Mouse (Mus musculus): ENCODE measurements at regions not wholly inside any gene's neighbourhood (a gene's known extent, or its start where the extent isn't known, plus 50 kb on each side); places are given as distances from the start of the nearest gene placed in this dataset.

GRCm38 (mm10) chr11:52558782-52559181, 162.6 kb downstream of the 9530068E07Rik start:
- no peaks in the 10 kb centered on the region for H3K27me3 ChIP-seq (ENCODE audit: control insufficient read depth, insufficient read depth, low read length)
- no peak for DNase-seq (ENCODE audit: low spot score)
- no peak overlapping the region for H3K4me2 ChIP-seq (ENCODE audit: low read depth)
- H3K4me1 ChIP-seq (ENCODE audit: control insufficient read depth, insufficient read depth, low read length): no peaks in the 10 kb centered on the region
- H3K36me3 ChIP-seq (ENCODE audit: control insufficient read depth, insufficient read depth, low read length): no peaks in the 10 kb centered on the region
- H3K9ac ChIP-seq (ENCODE audit: low read length): no peak overlapping the region
- 52% methylated on average over 5 of the region's 5 CpGs for WGBS
- no peak for ATAC-seq (ENCODE audit: insufficient read depth, low FRiP score, low TSS enrichment)
- no peak overlapping the region for H3K27ac ChIP-seq (ENCODE audit: low read depth, low read length)
- H3K4me3 ChIP-seq (ENCODE audit: low read depth, low read length): no peak overlapping the region
- no peaks in the 10 kb centered on the region for H3K9me3 ChIP-seq (ENCODE audit: control insufficient read depth, low read length)

- H3K27me3 ChIP-seq (ENCODE audit: control insufficient read depth, insufficient read depth, low read length): no peaks in the 10 kb centered on the region
- H3K4me1 ChIP-seq (ENCODE audit: control insufficient read depth, insufficient read depth, low read length): peaks cover 6% of the 10 kb centered on the region
- DNase-seq (ENCODE audit: low spot score) (no peak), ATAC-seq (ENCODE audit: insufficient read depth, low FRiP score, low TSS enrichment) (no peak)
- H3K4me3 ChIP-seq (ENCODE audit: low read depth, low read length): no peak overlapping the region
- H3K27ac ChIP-seq (ENCODE audit: low read depth, low read length): no peak overlapping the region
- no peak overlapping the region for H3K4me2 ChIP-seq (ENCODE audit: low read depth)
- WGBS: 55% methylated on average over 7 of the region's 7 CpGs
- no peaks in the 10 kb centered on the region for H3K9me3 ChIP-seq (ENCODE audit: control insufficient read depth, low read length)
- no peaks in the 10 kb centered on the region for H3K36me3 ChIP-seq (ENCODE audit: control insufficient read depth, insufficient read depth, low read length)
- no peak overlapping the region for H3K9ac ChIP-seq (ENCODE audit: low read length)
These were observed 165.1 kb downstream of the 9530068E07Rik start for GRCm38 (mm10) chr11:52561281-52561680.

GRCm38 (mm10) chr11:52565457-52565856, 169.2 kb downstream of the 9530068E07Rik start:
- 14% methylated on average over 1 of the region's 1 CpGs for WGBS
- Histone ChIP-seq H3K4me2 (ENCODE audit: low read depth) (no peak overlapping the region), H3K27ac (ENCODE audit: low read depth, low read length) (no peak overlapping the region)

GRCm38 (mm10) chr11:52566026-52566425, 169.8 kb downstream of the 9530068E07Rik start:
- DNase-seq (ENCODE audit: low spot score): no peak
- H3K9me3 ChIP-seq (ENCODE audit: control insufficient read depth, low read length): no peaks in the 10 kb centered on the region
- H3K36me3 ChIP-seq (ENCODE audit: control insufficient read depth, insufficient read depth, low read length): no peaks in the 10 kb centered on the region
- WGBS: 65% methylated on average over 9 of the region's 9 CpGs
- H3K4me1 ChIP-seq (ENCODE audit: control insufficient read depth, insufficient read depth, low read length): peaks cover 6% of the 10 kb centered on the region
- no peak overlapping the region for H3K4me2 ChIP-seq (ENCODE audit: low read depth)
- ATAC-seq (ENCODE audit: insufficient read depth, low FRiP score, low TSS enrichment): no peak
- no peak overlapping the region for H3K9ac ChIP-seq (ENCODE audit: low read length)
- H3K27me3 ChIP-seq (ENCODE audit: control insufficient read depth, insufficient read depth, low read length): no peaks in the 10 kb centered on the region
- H3K4me3 ChIP-seq (ENCODE audit: low read depth, low read length): no peak overlapping the region
- no peak overlapping the region for H3K27ac ChIP-seq (ENCODE audit: low read depth, low read length)

More at GRCm38 (mm10) chr11:52565457-52565856, 169.2 kb downstream of the 9530068E07Rik start:
- Histone ChIP-seq H3K9ac (ENCODE audit: low read length) (no peak overlapping the region), H3K36me3 (ENCODE audit: control insufficient read depth, insufficient read depth, low read length) (no peaks in the 10 kb centered on the region), H3K9me3 (ENCODE audit: control insufficient read depth, low read length) (no peaks in the 10 kb centered on the region), H3K4me1 (ENCODE audit: control insufficient read depth, insufficient read depth, low read length) (peaks cover 6% of the 10 kb centered on the region), H3K27me3 (ENCODE audit: control insufficient read depth, insufficient read depth, low read length) (no peaks in the 10 kb centered on the region), H3K4me3 (ENCODE audit: low read depth, low read length) (no peak overlapping the region)
- ATAC-seq (ENCODE audit: insufficient read depth, low FRiP score, low TSS enrichment): no peak
- no peak for DNase-seq (ENCODE audit: low spot score)

GRCm38 (mm10) chr11:52567945-52568687, 171.9 kb downstream of the 9530068E07Rik start:
- Histone ChIP-seq H3K27ac (ENCODE audit: low read depth, low read length) (no peak overlapping the region), H3K4me1 (ENCODE audit: control insufficient read depth, insufficient read depth, low read length) (peaks cover 6% of the 10 kb centered on the region), H3K4me2 (ENCODE audit: low read depth) (no peak overlapping the region), H3K9me3 (ENCODE audit: control insufficient read depth, low read length) (no peaks in the 10 kb centered on the region), H3K9ac (ENCODE audit: low read length) (no peak overlapping the region), H3K4me3 (ENCODE audit: low read depth, low read length) (no peak overlapping the region), H3K27me3 (ENCODE audit: control insufficient read depth, insufficient read depth, low read length) (no peaks in the 10 kb centered on the region), H3K36me3 (ENCODE audit: control insufficient read depth, insufficient read depth, low read length) (no peaks in the 10 kb centered on the region)
- DNase-seq (ENCODE audit: low spot score) (no peak), ATAC-seq (ENCODE audit: insufficient read depth, low FRiP score, low TSS enrichment) (no peak)
- 55% methylated on average over 13 of the region's 13 CpGs for WGBS

- DNase-seq (ENCODE audit: low spot score) (no peak), ATAC-seq (ENCODE audit: insufficient read depth, low FRiP score, low TSS enrichment) (no peak)
- 59% methylated on average over 1 of the region's 1 CpGs for WGBS
- no peak overlapping the region for H3K4me2 ChIP-seq (ENCODE audit: low read depth)
- no peak overlapping the region for H3K9ac ChIP-seq (ENCODE audit: low read length)
- H3K9me3 ChIP-seq (ENCODE audit: control insufficient read depth, low read length): no peaks in the 10 kb centered on the region
- no peaks in the 10 kb centered on the region for H3K27me3 ChIP-seq (ENCODE audit: control insufficient read depth, insufficient read depth, low read length)
- H3K36me3 ChIP-seq (ENCODE audit: control insufficient read depth, insufficient read depth, low read length): no peaks in the 10 kb centered on the region
- H3K27ac ChIP-seq (ENCODE audit: low read depth, low read length): no peak overlapping the region
- peaks cover 6% of the 10 kb centered on the region for H3K4me1 ChIP-seq (ENCODE audit: control insufficient read depth, insufficient read depth, low read length)
- no peak overlapping the region for H3K4me3 ChIP-seq (ENCODE audit: low read depth, low read length)
These were observed 172.6 kb downstream of the 9530068E07Rik start for GRCm38 (mm10) chr11:52568794-52569193.

- DNase-seq (ENCODE audit: low spot score): no peak
- Histone ChIP-seq H3K9me3 (ENCODE audit: control insufficient read depth, low read length) (no peaks in the 10 kb centered on the region), H3K4me3 (ENCODE audit: low read depth, low read length) (no peak overlapping the region), H3K9ac (ENCODE audit: low read length) (no peak overlapping the region), H3K27me3 (ENCODE audit: control insufficient read depth, insufficient read depth, low read length) (no peaks in the 10 kb centered on the region), H3K4me1 (ENCODE audit: control insufficient read depth, insufficient read depth, low read length) (peaks cover 6% of the 10 kb centered on the region), H3K4me2 (ENCODE audit: low read depth) (no peak overlapping the region), H3K36me3 (ENCODE audit: control insufficient read depth, insufficient read depth, low read length) (no peaks in the 10 kb centered on the region), H3K27ac (ENCODE audit: low read depth, low read length) (no peak overlapping the region)
- 71% methylated on average over 10 of the region's 10 CpGs for WGBS
- ATAC-seq (ENCODE audit: insufficient read depth, low FRiP score, low TSS enrichment): no peak
These were observed 173.5 kb downstream of the 9530068E07Rik start for GRCm38 (mm10) chr11:52569759-52570158.

- Histone ChIP-seq H3K27ac (ENCODE audit: low read depth, low read length) (no peak overlapping the region), H3K4me1 (ENCODE audit: control insufficient read depth, insufficient read depth, low read length) (no peaks in the 10 kb centered on the region), H3K27me3 (ENCODE audit: control insufficient read depth, insufficient read depth, low read length) (no peaks in the 10 kb centered on the region), H3K4me2 (ENCODE audit: low read depth) (no peak overlapping the region), H3K9ac (ENCODE audit: low read length) (no peak overlapping the region), H3K36me3 (ENCODE audit: control insufficient read depth, insufficient read depth, low read length) (no peaks in the 10 kb centered on the region), H3K4me3 (ENCODE audit: low read depth, low read length) (no peak overlapping the region), H3K9me3 (ENCODE audit: control insufficient read depth, low read length) (no peaks in the 10 kb centered on the region)
- DNase-seq (ENCODE audit: low spot score): no peak
- WGBS: 47% methylated on average over 9 of the region's 9 CpGs
- ATAC-seq (ENCODE audit: insufficient read depth, low FRiP score, low TSS enrichment): no peak
These were observed 182.2 kb downstream of the 9530068E07Rik start for GRCm38 (mm10) chr11:52578471-52578870.

GRCm38 (mm10) chr11:52579764-52580377, 183.6 kb downstream of the 9530068E07Rik start:
- H3K9ac ChIP-seq (ENCODE audit: low read length): no peak overlapping the region
- DNase-seq (ENCODE audit: low spot score) (no peak), ATAC-seq (ENCODE audit: insufficient read depth, low FRiP score, low TSS enrichment) (no peak)
- no peak overlapping the region for H3K4me3 ChIP-seq (ENCODE audit: low read depth, low read length)
- H3K4me1 ChIP-seq (ENCODE audit: control insufficient read depth, insufficient read depth, low read length): no peaks in the 10 kb centered on the region
- H3K4me2 ChIP-seq (ENCODE audit: low read depth): no peak overlapping the region
- no peaks in the 10 kb centered on the region for H3K36me3 ChIP-seq (ENCODE audit: control insufficient read depth, insufficient read depth, low read length)
- H3K27me3 ChIP-seq (ENCODE audit: control insufficient read depth, insufficient read depth, low read length): no peaks in the 10 kb centered on the region
- no peaks in the 10 kb centered on the region for H3K9me3 ChIP-seq (ENCODE audit: control insufficient read depth, low read length)
- 69% methylated on average over 13 of the region's 13 CpGs for WGBS
- H3K27ac ChIP-seq (ENCODE audit: low read depth, low read length): no peak overlapping the region
